Mouse (Mus musculus): ENCODE measurements around the gene Sumf1. TPM values are rescaled to one million over a fixed set of nuclear protein-coding genes. Genes with fewer than 3 reads are reported as not detected.

Sumf1 gene
- polyA plus RNA-seq, 1 experiment = 14.9 TPM

DNA sequence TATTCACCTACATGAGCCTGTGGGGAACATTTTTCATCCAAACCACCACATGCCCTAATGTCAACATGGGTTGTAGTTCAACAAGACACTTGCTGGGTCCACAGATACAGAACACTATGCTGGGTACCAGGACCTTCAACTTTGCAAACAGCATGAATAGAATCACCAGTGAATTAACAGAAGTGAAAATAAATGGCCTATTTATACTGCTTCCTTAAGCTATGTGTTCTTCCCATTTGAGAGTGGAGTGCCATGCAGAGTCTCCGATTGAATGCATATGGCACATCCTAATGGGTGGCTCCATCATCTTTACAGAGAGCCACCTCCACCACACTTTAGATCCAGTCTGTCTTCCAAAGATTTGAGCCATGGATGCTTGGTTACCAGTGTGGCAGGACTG is 5.3 kb upstream of the Sumf1 start:
- H3K79me2 ChIP-seq (ENCODE audit: control insufficient read depth, insufficient read depth) = no peaks in the 10 kb centered on the region
- H3K36me3 ChIP-seq (ENCODE audit: control insufficient read depth, insufficient read depth) = no peaks in the 10 kb centered on the region
- H3ac ChIP-seq (ENCODE audit: control insufficient read depth, insufficient read length) = no peak overlapping the region
- no peak overlapping the region for H3K4me2 ChIP-seq (ENCODE audit: low read depth)
- TF ChIP-seq POLR2AphosphoS2 (IDR thresholded peaks at IDR 0.05; ENCODE audit: insufficient read length, low read depth) = no peak
- no peak for TF ChIP-seq POLR2A (IDR thresholded peaks at IDR 0.05; ENCODE audit: insufficient read length, low read depth)
- TF ChIP-seq MYOG (IDR thresholded peaks at IDR 0.05; ENCODE audit: control insufficient read depth in 1 of 3, insufficient read depth in 1 of 3, insufficient read length in 2 of 3, low read depth in 2 of 3) = no peak
- TF ChIP-seq TCF3 (IDR thresholded peaks at IDR 0.05; ENCODE audit: insufficient read length, low read depth) = no peak
- TF ChIP-seq SRF (IDR thresholded peaks at IDR 0.05; ENCODE audit: control insufficient read depth, insufficient read length, low read depth) = no peak
- TF ChIP-seq MAX (IDR thresholded peaks at IDR 0.05; ENCODE audit: low read depth) = no peak
- TF ChIP-seq CEBPB (IDR thresholded peaks at IDR 0.05; ENCODE audit: insufficient read depth, poor library complexity, severe bottlenecking) = no peak
- no peak for TF ChIP-seq MYOD1 (IDR thresholded peaks at IDR 0.05; ENCODE audit: control insufficient read depth in 1 of 3, insufficient read length in 2 of 3, low read depth in 2 of 3)
- no peak for TF ChIP-seq REST (IDR thresholded peaks at IDR 0.05; ENCODE audit: insufficient read depth, insufficient read length)
- no peak for TF ChIP-seq USF1 (IDR thresholded peaks at IDR 0.05; ENCODE audit: low read depth)
- no peak for TF ChIP-seq E2F4 (IDR thresholded peaks at IDR 0.05; ENCODE audit: insufficient read depth)
- TF ChIP-seq TCF12 (IDR thresholded peaks at IDR 0.05; ENCODE audit: insufficient read depth, poor library complexity, severe bottlenecking) = no peak
- H3K4me3 ChIP-seq = no peak overlapping the region
- peaks cover 17% of the 10 kb centered on the region for H3K27me3 ChIP-seq (ENCODE audit: control insufficient read depth, insufficient read depth, insufficient read length)

DNA sequence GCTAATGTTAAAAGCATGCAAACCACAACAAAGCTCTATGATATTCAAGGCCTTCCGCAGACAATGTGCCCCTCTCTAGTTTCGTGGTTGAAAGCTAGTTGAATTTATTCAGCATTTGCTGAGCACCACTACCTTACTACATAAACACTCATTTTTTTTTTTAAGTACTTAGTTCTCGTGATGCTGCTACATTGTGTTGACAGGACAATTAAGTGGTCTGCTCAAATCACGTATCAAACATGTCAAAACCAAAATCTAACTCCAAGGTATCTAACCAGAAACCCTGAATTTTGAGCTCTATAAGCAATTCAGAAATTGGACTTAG is 265 bp upstream of the Sumf1 start:
- no peak overlapping the region for H3ac ChIP-seq (ENCODE audit: control insufficient read depth, insufficient read length)
- no peak for TF ChIP-seq POLR2A (IDR thresholded peaks at IDR 0.05; ENCODE audit: insufficient read length, low read depth)
- no peak for TF ChIP-seq REST (IDR thresholded peaks at IDR 0.05; ENCODE audit: insufficient read depth, insufficient read length)
- no peak for TF ChIP-seq CEBPB (IDR thresholded peaks at IDR 0.05; ENCODE audit: insufficient read depth, poor library complexity, severe bottlenecking)
- TF ChIP-seq POLR2AphosphoS2 (IDR thresholded peaks at IDR 0.05; ENCODE audit: insufficient read length, low read depth) = no peak
- TF ChIP-seq TCF3 (IDR thresholded peaks at IDR 0.05; ENCODE audit: insufficient read length, low read depth) = no peak
- TF ChIP-seq TCF12 (IDR thresholded peaks at IDR 0.05; ENCODE audit: insufficient read depth, poor library complexity, severe bottlenecking) = no peak
- no peak for TF ChIP-seq MYOG (IDR thresholded peaks at IDR 0.05; ENCODE audit: control insufficient read depth in 1 of 3, insufficient read depth in 1 of 3, insufficient read length in 2 of 3, low read depth in 2 of 3)
- TF ChIP-seq MAX (IDR thresholded peaks at IDR 0.05; ENCODE audit: low read depth) = no peak
- no peak for TF ChIP-seq MYOD1 (IDR thresholded peaks at IDR 0.05; ENCODE audit: control insufficient read depth in 1 of 3, insufficient read length in 2 of 3, low read depth in 2 of 3)
- TF ChIP-seq SRF (IDR thresholded peaks at IDR 0.05; ENCODE audit: control insufficient read depth, insufficient read length, low read depth) = no peak
- no peak for TF ChIP-seq USF1 (IDR thresholded peaks at IDR 0.05; ENCODE audit: low read depth)
- TF ChIP-seq E2F4 (IDR thresholded peaks at IDR 0.05; ENCODE audit: insufficient read depth) = no peak
- H3K4me2 ChIP-seq (ENCODE audit: low read depth) = peak overlapping the region; percentile 94
- H3K4me3 ChIP-seq = peak overlapping the region; percentile 33
- peaks cover 5% of the 10 kb centered on the region for H3K27me3 ChIP-seq (ENCODE audit: control insufficient read depth, insufficient read depth, insufficient read length)
- H3K36me3 ChIP-seq (ENCODE audit: control insufficient read depth, insufficient read depth) = no peaks in the 10 kb centered on the region
- H3K79me2 ChIP-seq (ENCODE audit: control insufficient read depth, insufficient read depth) = no peaks in the 10 kb centered on the region

DNA sequence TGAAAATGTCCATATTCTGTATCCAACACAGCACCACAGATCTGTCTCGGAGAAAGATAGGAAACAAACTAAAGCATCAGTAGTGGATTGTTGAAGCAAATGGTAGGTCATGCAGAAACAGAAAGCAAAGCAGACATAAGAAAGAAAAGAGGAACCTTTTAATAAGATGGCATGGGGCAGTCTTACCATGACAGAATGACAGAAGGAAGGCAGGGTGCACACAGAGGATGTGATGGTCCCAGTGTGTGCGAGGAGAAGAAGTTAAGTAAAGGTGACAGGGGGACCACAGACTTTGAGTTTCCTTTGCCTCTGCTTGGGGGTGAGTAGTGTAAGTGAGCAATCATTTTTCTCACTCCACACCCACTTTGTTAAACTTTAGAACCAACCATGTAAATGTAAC is 6.3 kb downstream of the Sumf1 start:
- Histone ChIP-seq H3K79me2 (ENCODE audit: control insufficient read depth, insufficient read depth) (no peaks in the 10 kb centered on the region), H3K4me2 (ENCODE audit: low read depth) (no peak overlapping the region), H3ac (ENCODE audit: control insufficient read depth, insufficient read length) (no peak overlapping the region), H3K27me3 (ENCODE audit: control insufficient read depth, insufficient read depth, insufficient read length) (no peaks in the 10 kb centered on the region), H3K36me3 (ENCODE audit: control insufficient read depth, insufficient read depth) (no peaks in the 10 kb centered on the region), H3K4me3 (no peak overlapping the region)
- TF ChIP-seq SRF (IDR thresholded peaks at IDR 0.05; ENCODE audit: control insufficient read depth, insufficient read length, low read depth) = no peak
- no peak for TF ChIP-seq USF1 (IDR thresholded peaks at IDR 0.05; ENCODE audit: low read depth)
- no peak for TF ChIP-seq TCF3 (IDR thresholded peaks at IDR 0.05; ENCODE audit: insufficient read length, low read depth)
- no peak for TF ChIP-seq MYOD1 (IDR thresholded peaks at IDR 0.05; ENCODE audit: control insufficient read depth in 1 of 3, insufficient read length in 2 of 3, low read depth in 2 of 3)

DNA sequence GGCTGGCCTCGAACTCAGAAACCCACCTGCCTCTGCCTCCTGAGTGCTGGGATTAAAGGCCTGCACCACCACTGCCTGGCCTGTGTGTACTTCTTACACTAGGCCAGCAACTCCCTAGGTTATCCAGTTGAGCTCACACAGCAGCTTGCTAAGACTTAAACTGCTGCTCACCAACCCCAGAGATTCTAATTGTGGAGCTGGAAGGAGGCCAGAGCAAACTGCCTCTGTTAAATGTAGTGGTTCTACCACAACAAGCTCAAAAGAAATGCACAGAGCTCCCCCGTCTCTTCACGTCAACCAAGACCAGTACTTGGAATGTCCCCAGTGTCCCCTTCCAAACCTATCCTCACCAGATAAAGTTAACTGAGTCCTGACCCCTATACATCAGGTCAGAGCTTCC is 11.2 kb downstream of the Sumf1 start:
- H3K27me3 ChIP-seq (ENCODE audit: control insufficient read depth, insufficient read depth, insufficient read length) = no peaks in the 10 kb centered on the region
- peaks cover 11% of the 10 kb centered on the region for H3K36me3 ChIP-seq (ENCODE audit: control insufficient read depth, insufficient read depth)
- no peak overlapping the region for H3ac ChIP-seq (ENCODE audit: control insufficient read depth, insufficient read length)
- H3K4me2 ChIP-seq (ENCODE audit: low read depth) = no peak overlapping the region
- H3K4me3 ChIP-seq = no peak overlapping the region
- no peak for TF ChIP-seq MAX (IDR thresholded peaks at IDR 0.05; ENCODE audit: low read depth)
- TF ChIP-seq CEBPB (IDR thresholded peaks at IDR 0.05; ENCODE audit: insufficient read depth, poor library complexity, severe bottlenecking) = no peak
- TF ChIP-seq MYOD1 (IDR thresholded peaks at IDR 0.05; ENCODE audit: control insufficient read depth in 1 of 3, insufficient read length in 2 of 3, low read depth in 2 of 3) = no peak
- no peak for TF ChIP-seq E2F4 (IDR thresholded peaks at IDR 0.05; ENCODE audit: insufficient read depth)
- TF ChIP-seq POLR2A (IDR thresholded peaks at IDR 0.05; ENCODE audit: insufficient read length, low read depth) = no peak
- no peaks in the 10 kb centered on the region for H3K79me2 ChIP-seq (ENCODE audit: control insufficient read depth, insufficient read depth)

DNA sequence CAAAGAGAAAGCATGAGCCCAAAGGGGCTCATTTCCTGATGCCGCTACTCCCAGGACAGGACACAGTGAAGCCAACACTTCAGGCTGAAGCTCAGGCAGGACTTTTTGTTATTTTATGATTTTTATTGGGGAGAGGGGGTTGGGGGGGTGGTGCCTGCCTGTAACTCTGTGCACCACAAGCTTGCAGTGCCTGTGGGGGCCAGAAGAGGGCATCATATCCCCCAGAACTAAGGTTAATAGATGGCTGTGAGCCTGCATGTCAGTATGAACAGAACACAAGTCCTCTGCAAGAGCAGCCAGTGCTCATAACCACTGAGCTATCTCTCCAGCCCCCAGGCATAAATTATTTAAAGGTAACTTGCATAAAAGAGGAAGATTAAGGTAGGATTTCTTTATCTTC is 13.2 kb downstream of the Sumf1 start:
- H3ac ChIP-seq (ENCODE audit: control insufficient read depth, insufficient read length) = no peak overlapping the region
- TF ChIP-seq E2F4 (IDR thresholded peaks at IDR 0.05; ENCODE audit: insufficient read depth) (no peak), TCF12 (IDR thresholded peaks at IDR 0.05; ENCODE audit: insufficient read depth, poor library complexity, severe bottlenecking) (no peak), CEBPB (IDR thresholded peaks at IDR 0.05; ENCODE audit: insufficient read depth, poor library complexity, severe bottlenecking) (no peak), MYOD1 (IDR thresholded peaks at IDR 0.05; ENCODE audit: control insufficient read depth in 1 of 3, insufficient read length in 2 of 3, low read depth in 2 of 3) (no peak), POLR2AphosphoS2 (IDR thresholded peaks at IDR 0.05; ENCODE audit: insufficient read length, low read depth) (no peak), MAX (IDR thresholded peaks at IDR 0.05; ENCODE audit: low read depth) (no peak), SRF (IDR thresholded peaks at IDR 0.05; ENCODE audit: control insufficient read depth, insufficient read length, low read depth) (no peak), REST (IDR thresholded peaks at IDR 0.05; ENCODE audit: insufficient read depth, insufficient read length) (no peak), USF1 (IDR thresholded peaks at IDR 0.05; ENCODE audit: low read depth) (no peak), MYOG (IDR thresholded peaks at IDR 0.05; ENCODE audit: control insufficient read depth in 1 of 3, insufficient read depth in 1 of 3, insufficient read length in 2 of 3, low read depth in 2 of 3) (no peak), TCF3 (IDR thresholded peaks at IDR 0.05; ENCODE audit: insufficient read length, low read depth) (no peak), POLR2A (IDR thresholded peaks at IDR 0.05; ENCODE audit: insufficient read length, low read depth) (no peak)

More for the DNA sequence above, 13.2 kb downstream of the Sumf1 start:
- Histone ChIP-seq H3K27me3 (ENCODE audit: control insufficient read depth, insufficient read depth, insufficient read length) (no peaks in the 10 kb centered on the region), H3K4me3 (no peak overlapping the region), H3K79me2 (ENCODE audit: control insufficient read depth, insufficient read depth) (no peaks in the 10 kb centered on the region), H3K4me2 (ENCODE audit: low read depth) (no peak overlapping the region), H3K36me3 (ENCODE audit: control insufficient read depth, insufficient read depth) (peaks cover 11% of the 10 kb centered on the region)

Measured in myocyte (in vitro differentiated cells).